Mouse (Mus musculus) embryonic facial prominence, embryonic 15.5 days (tissue): ENCODE results near the gene Hist1h4h. TPM values are rescaled to one million over a fixed set of nuclear protein-coding genes. Genes with fewer than 3 reads are reported as not detected.
A peak's percentile ranks its signal among the peaks of the same experiment; 100 is the strongest.

Experiments used
- ATAC-seq: fragments of 200-750 bp; cut with Nextera tagmentation; 2 replicates; pipeline ENCODE4 v1.8.0; 2017; ENCODE audit warnings: low read depth, moderate TSS enrichment; ENCODE audit not compliant: insufficient number of reproducible peaks, low FRiP score, low TSS enrichment
- H3K27ac ChIP-seq: fragments of 300-500 bp; sonication (generic); replicated peaks from 2 replicates; pipeline ENCODE4 v1.5.1; 2015; ENCODE audit warnings: mild to moderate bottlenecking, inconsistent platforms
- H3K27me3 ChIP-seq: fragments of 300-500 bp; sonication (generic); 2 replicates; pipeline ENCODE4 v1.6.1; 2015; ENCODE audit warnings: inconsistent platforms
- H3K36me3 ChIP-seq: fragments of 300-500 bp; sonication (generic); 2 replicates; pipeline ENCODE4 v1.6.1; 2015; ENCODE audit warnings: mild to moderate bottlenecking, inconsistent platforms
- H3K4me1 ChIP-seq: fragments of 300-500 bp; sonication (generic); 2 replicates; pipeline ENCODE4 v1.6.1; 2015; ENCODE audit warnings: inconsistent platforms
- H3K4me2 ChIP-seq: fragments of 300-500 bp; sonication (generic); replicated peaks from 2 replicates; pipeline ENCODE4 v1.6.1; 2015; ENCODE audit warnings: mild to moderate bottlenecking, inconsistent platforms
- H3K4me3 ChIP-seq: fragments of 300-500 bp; sonication (generic); replicated peaks from 2 replicates; pipeline ENCODE4 v1.5.1; 2015; ENCODE audit warnings: mild to moderate bottlenecking, inconsistent platforms
- H3K9ac ChIP-seq: fragments of 300-500 bp; sonication (generic); 2 replicates; pipeline ENCODE4 v1.6.1; 2015; ENCODE audit warnings: inconsistent platforms
- H3K9me3 ChIP-seq: fragments of 300-500 bp; sonication (generic); replicated peaks from 2 replicates; pipeline ENCODE4 v1.6.1; 2016; ENCODE audit warnings: inconsistent platforms
- WGBS: fragments of 180-500 bp; shearing (Covaris S2); methylation state at CpG from one replicate; pipeline ENCODE4 v1.1.7; 2015; 5-methylcytosine and 5-hydroxymethylcytosine counted together
- polyA plus RNA-seq: library from polyadenylated mRNA; unstranded; fragments of >200 nt; fragmentation: Nextera tagmentation; extraction: Ambion mirVana; gene quantifications from 2 replicates; pipeline ENCODE4 v1.2.1, GENCODE M21; 2015

Hist1h4h gene
- polyA plus RNA-seq: 6.1 and 7.1 TPM in 2 replicates

DNA sequence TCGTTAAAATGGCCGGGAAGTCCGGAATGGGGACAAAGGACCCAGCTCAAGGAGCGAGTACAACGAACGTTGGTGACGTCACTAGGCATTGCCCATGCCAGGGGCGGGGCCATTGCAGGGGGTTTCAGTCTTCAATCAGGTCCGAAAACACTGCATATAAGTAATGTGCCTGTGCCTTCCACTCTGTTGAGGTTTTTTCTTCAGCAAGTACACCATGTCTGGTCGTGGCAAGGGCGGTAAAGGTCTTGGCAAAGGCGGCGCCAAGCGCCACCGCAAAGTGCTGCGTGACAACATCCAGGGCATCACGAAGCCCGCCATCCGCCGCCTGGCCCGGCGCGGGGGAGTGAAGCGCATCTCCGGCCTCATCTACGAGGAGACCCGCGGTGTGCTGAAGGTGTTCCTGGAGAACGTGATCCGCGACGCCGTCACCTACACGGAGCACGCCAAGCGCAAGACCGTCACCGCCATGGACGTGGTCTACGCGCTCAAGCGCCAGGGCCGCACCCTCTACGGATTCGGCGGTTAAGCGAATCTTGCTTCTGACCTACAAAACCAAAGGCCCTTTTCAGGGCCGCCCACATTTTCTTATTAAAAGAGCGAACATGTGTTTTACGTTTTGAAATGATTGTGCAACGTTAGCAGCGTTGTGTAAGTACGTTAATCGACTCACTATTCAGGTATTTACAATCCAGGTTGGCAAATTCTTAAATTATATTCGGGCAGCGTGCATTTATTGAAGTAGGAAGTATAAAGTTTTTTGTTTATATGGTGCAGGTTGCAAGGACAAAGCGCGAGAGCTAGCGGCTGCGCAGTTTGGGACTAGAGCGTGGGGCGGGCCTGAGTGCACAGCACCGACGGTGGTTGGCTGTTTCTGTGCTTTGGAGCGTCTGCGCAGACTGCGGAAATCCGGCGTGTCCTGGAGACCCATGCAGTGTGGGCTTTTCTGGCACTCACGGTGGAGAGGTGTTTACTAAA lies at the start of gene Hist1h4h:
Gene Hist1h4h, plus strand, starts transcription at position 150 of the 975 bp plus-strand sequence.
- H3K27me3 ChIP-seq: no peaks in the 10 kb centered on the region
- peak within 1 kb of the TSS; percentile 71 for H3K9ac ChIP-seq
- peak; percentile 87 for ATAC-seq
- H3K27ac ChIP-seq: peak within 1 kb of the TSS; percentile 99
- peak within 1 kb of the TSS; percentile 72 for H3K4me2 ChIP-seq
- peaks cover 30% of the 10 kb centered on the region for H3K4me1 ChIP-seq
- WGBS: under 1% methylated on average over 58 of the region's 70 CpGs
- H3K36me3 ChIP-seq: no peaks in the 10 kb centered on the region
- peak within 1 kb of the TSS; percentile 61 for H3K4me3 ChIP-seq
- H3K9me3 ChIP-seq: no peaks in the 10 kb centered on the region

DNA sequence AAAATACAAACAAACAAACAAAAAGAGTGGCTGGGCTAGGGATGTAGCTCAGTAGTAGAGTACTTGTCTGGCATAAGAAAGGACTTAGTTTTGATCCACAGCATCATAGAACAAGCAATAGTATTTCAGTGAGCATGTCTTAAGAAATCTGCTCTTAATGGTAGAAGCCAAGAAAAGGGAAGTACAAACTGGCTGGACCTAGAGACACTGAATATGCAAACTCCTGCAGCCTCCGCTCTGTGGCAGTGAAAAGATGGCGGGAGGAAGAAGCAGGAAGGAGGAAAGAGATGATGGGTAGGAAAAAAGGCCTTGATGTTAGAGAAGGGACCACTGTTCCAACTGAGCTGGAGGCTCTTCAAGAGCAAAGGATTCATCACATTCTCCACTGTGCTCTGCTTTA lies 47.7 kb upstream of the Hist1h4h start:
- Histone ChIP-seq H3K27ac (no peak overlapping the region), H3K36me3 (no peaks in the 10 kb centered on the region), H3K4me2 (no peak overlapping the region), H3K9me3 (no peaks in the 10 kb centered on the region), H3K27me3 (no peaks in the 10 kb centered on the region), H3K4me3 (no peak overlapping the region), H3K4me1 (no peaks in the 10 kb centered on the region), H3K9ac (no peak overlapping the region)
- 88% methylated on average over 2 of the region's 2 CpGs for WGBS
- no peak for ATAC-seq

DNA sequence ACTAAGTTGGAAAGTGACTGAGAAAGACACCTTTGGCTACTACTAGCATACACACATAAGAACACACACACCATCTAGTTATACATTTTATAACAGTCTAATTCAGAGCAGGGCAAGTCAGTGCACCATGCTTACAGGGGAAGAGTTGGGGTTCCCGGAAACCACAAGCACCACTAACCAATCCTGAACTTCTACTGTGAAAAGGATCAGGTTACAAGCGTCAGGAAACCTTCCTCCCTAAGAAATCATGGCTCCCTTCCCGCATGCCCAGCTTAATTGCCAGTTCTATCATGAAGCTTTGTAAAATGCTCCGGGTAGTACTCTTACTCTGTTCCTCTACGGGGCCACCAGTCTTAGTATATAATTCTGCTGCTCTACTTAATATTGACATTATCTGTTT lies 45.6 kb upstream of the Hist1h4h start:
- H3K9me3 ChIP-seq: no peaks in the 10 kb centered on the region
- H3K27me3 ChIP-seq: no peaks in the 10 kb centered on the region
- no peaks in the 10 kb centered on the region for H3K4me1 ChIP-seq
- H3K4me2 ChIP-seq: no peak overlapping the region
- ATAC-seq: no peak
- no peak overlapping the region for H3K4me3 ChIP-seq
- no peak overlapping the region for H3K9ac ChIP-seq
- no peak overlapping the region for H3K27ac ChIP-seq
- 35% methylated on average over 5 of the region's 5 CpGs for WGBS
- no peaks in the 10 kb centered on the region for H3K36me3 ChIP-seq

DNA sequence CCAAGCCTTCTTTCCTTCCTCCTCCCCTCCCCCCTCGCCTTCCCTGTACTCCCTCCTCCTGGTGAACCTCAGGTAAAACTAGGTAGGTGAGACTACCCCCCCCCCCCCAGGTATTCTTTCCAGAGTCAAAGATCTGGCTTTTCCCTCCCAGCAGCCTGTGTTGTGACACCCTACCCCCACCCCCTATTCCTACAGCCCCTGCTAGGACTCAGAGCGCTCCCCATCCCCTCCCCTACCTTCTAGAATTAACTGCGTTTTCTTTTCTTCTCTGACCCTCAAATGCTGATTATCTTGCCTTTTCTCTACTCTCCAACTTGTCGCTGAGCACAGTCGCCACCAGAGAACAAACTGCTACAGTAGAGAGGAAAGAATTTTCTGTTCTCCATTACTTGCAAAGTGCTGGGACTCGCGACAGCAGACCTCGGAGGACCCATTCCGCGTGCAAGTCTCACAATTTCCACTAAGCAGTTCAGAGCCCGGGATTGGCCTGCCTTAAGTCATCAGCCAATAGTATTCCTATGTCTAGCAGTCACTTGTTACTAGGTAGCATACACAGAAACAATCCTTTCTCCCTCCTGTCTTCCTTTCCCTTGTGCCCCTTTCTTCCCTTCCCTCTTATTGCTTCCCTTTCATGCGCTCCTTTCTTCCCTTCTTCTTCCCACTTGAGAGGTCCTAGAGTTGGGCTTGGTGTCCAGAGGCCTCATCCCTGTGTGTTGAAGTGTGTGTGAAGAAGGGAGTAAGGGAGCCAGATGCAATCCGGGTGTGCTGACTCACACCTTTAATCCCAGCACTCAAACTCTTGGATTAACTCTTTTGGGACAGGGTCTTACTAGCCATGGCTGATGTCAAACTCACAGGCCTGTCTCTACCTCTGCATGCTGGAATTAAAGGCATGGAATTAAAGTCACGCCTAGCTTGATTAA lies 42.2 kb upstream of the Hist1h4h start, which contains the start of gene Btn2a2:
Gene Btn2a2, minus strand, starts transcription at position 458 of the 923 bp plus-strand sequence.
- H3K4me1 ChIP-seq: 0 out of 2 replicates have a peak, but pooled peaks cover 5% of the 10 kb centered on the region
- H3K27ac ChIP-seq: no peak within 1 kb of the TSS
- peak within 1 kb of the TSS; percentile 75 for H3K4me2 ChIP-seq
- H3K9ac ChIP-seq: no peak within 1 kb of the TSS
- no peaks in the 10 kb centered on the region for H3K9me3 ChIP-seq
- H3K4me3 ChIP-seq: peak within 1 kb of the TSS; percentile 46
- WGBS: 2% methylated on average over 13 of the region's 14 CpGs
- no peaks in the 10 kb centered on the region for H3K36me3 ChIP-seq
- peak; percentile 94 for ATAC-seq
- H3K27me3 ChIP-seq: no peaks in the 10 kb centered on the region

DNA sequence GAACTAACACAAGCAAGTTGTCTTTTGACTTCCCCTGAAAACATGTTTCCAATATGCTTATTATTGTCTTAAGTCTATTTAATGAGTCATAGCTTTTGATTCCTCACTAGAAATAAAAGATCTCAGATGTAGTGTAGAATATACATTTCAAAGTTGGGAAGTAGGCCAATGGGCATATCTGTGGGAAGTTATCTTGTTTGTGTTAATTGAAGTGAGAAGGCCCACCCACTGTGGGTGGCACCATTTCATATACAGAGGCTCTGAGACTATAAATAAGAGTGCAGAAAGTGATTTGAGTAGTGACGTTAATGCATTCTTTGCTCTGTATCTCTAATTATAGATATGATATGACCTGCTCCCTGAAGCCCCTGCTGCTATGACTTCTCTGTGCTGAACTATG lies 40.0 kb upstream of the Hist1h4h start:
- Histone ChIP-seq H3K27ac (no peak overlapping the region), H3K4me1 (0 out of 2 replicates have a peak, but pooled peaks cover 5% of the 10 kb centered on the region), H3K36me3 (no peaks in the 10 kb centered on the region), H3K4me3 (no peak overlapping the region), H3K9me3 (no peaks in the 10 kb centered on the region), H3K27me3 (no peaks in the 10 kb centered on the region), H3K4me2 (no peak overlapping the region), H3K9ac (no peak overlapping the region)
- no peak for ATAC-seq
- WGBS: 61% methylated on average over 1 of the region's 1 CpGs

DNA sequence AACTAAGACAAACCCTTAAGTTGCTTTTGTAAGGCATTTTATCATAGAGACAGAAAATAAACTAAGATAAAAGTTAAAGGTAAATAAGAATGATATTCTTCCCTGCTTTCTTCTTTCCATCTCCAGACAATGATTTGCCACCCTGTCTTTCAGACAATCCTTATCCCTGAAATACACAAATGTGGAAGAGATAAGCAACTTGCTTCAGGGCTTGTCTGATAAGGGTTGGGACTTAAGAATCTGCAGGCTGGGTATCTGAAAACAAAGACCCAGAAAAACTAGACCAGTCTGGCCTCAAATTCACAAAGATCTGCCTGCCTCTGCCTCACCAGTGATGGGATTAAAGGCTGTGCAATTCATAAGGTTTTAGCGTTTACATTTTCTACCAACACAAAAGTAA lies 39.6 kb upstream of the Hist1h4h start:
- no peak overlapping the region for H3K27ac ChIP-seq
- no peaks in the 10 kb centered on the region for H3K36me3 ChIP-seq
- no peaks in the 10 kb centered on the region for H3K27me3 ChIP-seq
- H3K9ac ChIP-seq: no peak overlapping the region
- 16% methylated on average over 1 of the region's 1 CpGs for WGBS
- ATAC-seq: no peak
- no peaks in the 10 kb centered on the region for H3K9me3 ChIP-seq
- 0 out of 2 replicates have a peak, but pooled peaks cover 5% of the 10 kb centered on the region for H3K4me1 ChIP-seq
- H3K4me2 ChIP-seq: no peak overlapping the region
- H3K4me3 ChIP-seq: no peak overlapping the region

DNA sequence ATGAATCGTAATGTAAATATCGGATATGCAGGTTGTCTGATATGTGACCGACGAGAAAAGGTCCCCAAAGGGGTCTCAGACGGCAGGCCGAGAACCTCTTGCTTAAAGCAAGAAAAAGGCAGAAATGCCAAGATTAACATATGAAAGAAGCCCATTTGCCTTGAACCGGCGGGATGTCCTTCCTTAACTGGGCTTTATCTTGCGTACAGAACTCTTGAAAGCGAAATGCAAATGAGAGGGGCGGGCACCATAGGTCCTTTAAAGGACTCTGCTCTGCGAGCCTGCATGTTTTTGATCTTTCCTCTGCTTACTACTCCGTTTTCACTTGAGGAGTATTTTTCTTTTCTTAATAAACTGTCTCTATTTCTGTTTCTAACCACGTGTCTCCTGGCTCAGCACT lies 38.9 kb upstream of the Hist1h4h start:
- no peaks in the 10 kb centered on the region for H3K27me3 ChIP-seq
- no peaks in the 10 kb centered on the region for H3K9me3 ChIP-seq
- H3K4me3 ChIP-seq: peak overlapping the region; percentile 27
- H3K27ac ChIP-seq: no peak overlapping the region
- no peak for ATAC-seq
- 0 out of 2 replicates have a peak, but pooled peaks cover 5% of the 10 kb centered on the region for H3K4me1 ChIP-seq
- no peaks in the 10 kb centered on the region for H3K36me3 ChIP-seq
- 10% methylated on average over 14 of the region's 14 CpGs for WGBS
- no peak overlapping the region for H3K9ac ChIP-seq
- peak overlapping the region; percentile 37; the same call in 1 of the 2 replicates for H3K4me2 ChIP-seq

DNA sequence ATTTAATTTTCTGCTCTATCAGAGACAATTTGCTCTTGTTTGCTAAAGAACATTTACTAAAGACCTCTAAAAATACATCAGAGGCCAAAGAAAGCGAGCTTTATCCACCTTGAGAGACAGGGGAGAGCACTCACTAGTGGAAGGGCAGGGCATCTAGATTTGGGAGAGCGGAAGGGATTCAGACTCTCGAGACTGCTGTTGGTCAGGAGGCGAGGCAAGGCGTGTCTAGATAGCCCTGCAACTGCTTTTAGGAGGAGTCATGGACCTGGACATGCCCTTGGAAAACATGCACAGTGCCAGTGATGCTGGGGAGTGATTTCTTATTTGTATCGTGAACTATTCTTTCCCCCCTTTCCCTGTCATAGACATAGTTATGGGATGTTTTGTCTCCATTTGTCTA lies 35.3 kb upstream of the Hist1h4h start:
- Histone ChIP-seq H3K36me3 (no peaks in the 10 kb centered on the region), H3K9ac (no peak overlapping the region), H3K27ac (no peak overlapping the region), H3K4me3 (no peak overlapping the region), H3K4me1 (peaks cover 16% of the 10 kb centered on the region; the same call in 1 of the 2 replicates), H3K9me3 (no peaks in the 10 kb centered on the region), H3K27me3 (no peaks in the 10 kb centered on the region), H3K4me2 (no peak overlapping the region)
- WGBS: 71% methylated on average over 6 of the region's 6 CpGs
- ATAC-seq: no peak

DNA sequence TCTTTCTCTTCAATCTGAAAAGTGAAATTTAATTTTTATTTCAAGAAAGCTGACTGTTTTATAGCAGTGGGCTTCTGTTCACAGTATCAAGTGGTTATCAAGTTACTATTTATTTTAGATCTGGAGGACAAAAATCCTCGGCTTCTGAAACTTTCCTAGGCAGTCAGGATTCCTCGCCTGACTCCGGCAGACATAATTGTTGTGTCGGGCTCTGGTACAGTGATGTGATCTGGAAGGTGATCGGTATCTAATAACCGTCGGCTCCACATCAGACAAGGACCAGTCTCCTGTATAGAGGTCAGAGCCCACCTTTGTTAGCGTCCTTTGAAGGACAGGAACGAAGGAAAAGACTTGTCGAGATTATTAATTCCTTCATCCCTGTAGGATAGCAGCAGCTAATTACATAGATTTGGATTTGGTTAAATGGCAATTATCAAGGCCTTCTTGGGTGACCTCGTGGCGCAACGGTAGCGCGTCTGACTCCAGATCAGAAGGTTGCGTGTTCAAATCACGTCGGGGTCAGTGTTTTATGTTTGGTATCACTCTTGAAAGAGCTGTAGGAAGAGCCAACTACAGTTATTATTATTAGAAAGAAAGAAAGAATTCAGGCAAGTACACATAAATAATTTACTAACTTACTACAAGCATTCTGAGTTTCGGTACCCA lies 33.1 kb upstream of the Hist1h4h start:
- H3K27me3 ChIP-seq: no peaks in the 10 kb centered on the region
- no peaks in the 10 kb centered on the region for H3K9me3 ChIP-seq
- peak overlapping the region; percentile 41 for H3K4me2 ChIP-seq
- H3K9ac ChIP-seq: no peak overlapping the region
- H3K27ac ChIP-seq: no peak overlapping the region
- 6% methylated on average over 19 of the region's 19 CpGs for WGBS
- no peak for ATAC-seq
- peak overlapping the region; percentile 34 for H3K4me3 ChIP-seq
- H3K4me1 ChIP-seq: peaks cover 11% of the 10 kb centered on the region; the same call in 1 of the 2 replicates
- no peaks in the 10 kb centered on the region for H3K36me3 ChIP-seq

DNA sequence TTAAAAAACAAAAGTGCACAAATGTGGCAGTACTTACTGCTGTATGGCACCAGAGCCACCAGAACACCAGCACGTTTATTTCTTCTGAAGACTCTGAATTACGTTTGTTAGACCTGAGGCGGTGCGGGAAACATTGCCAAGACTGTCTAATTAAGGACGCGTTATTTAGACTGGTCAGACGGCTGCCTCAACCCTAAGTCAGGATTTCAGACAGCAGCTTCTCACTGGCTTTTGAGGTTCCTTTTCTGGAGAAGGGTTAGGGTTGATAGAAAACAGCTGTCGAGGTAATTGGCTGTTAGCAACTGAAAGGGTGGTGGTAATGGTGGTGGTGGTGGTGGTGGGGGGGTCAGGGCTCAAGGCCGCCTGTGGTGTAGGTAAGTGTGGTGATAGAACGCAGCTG lies 32.2 kb upstream of the Hist1h4h start:
- ATAC-seq: no peak

More for the DNA sequence above, 32.2 kb upstream of the Hist1h4h start:
- no peaks in the 10 kb centered on the region for H3K36me3 ChIP-seq
- 4% methylated on average over 10 of the region's 10 CpGs for WGBS
- no peaks in the 10 kb centered on the region for H3K27me3 ChIP-seq
- H3K9ac ChIP-seq: no peak overlapping the region
- H3K4me2 ChIP-seq: peak overlapping the region; percentile 41
- H3K27ac ChIP-seq: no peak overlapping the region
- no peaks in the 10 kb centered on the region for H3K9me3 ChIP-seq
- H3K4me1 ChIP-seq: peaks cover 13% of the 10 kb centered on the region; the same call in 1 of the 2 replicates
- H3K4me3 ChIP-seq: peak overlapping the region; percentile 34
